13 mouse cellular contexts compared by ENCODE assay signal in the genomic region with DNA sequence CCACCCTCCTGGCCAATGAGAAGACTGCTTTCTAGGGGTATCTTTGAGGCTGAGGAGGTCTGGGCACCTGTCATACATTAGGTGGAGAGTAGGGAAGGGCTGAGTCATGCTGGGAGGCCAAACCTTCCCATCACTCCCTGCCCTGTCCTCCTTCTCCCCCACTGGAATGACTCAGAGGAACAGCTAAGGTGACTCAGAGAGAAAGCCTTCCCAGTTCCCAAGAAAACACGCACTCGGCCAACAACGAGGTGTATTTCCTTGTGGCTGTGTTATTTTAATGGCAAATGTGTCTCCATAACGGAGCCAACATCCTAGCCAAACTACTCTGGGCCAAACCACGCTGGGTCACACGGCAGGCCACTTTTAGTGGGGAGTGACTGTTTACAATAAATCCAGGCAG.
DNase-seq lines count a peak whose midpoint lies in the region; ATAC-seq and TF ChIP-seq lines count a peak whose summit lies in the region.
"Had no signal": no experiment of that assay in that cellular context is flagged by ENCODE, and none has a peak within 500 bp of the region (broad histone marks: within the 10 kb centered on the region; RNA-seq: fewer than 3 reads in every experiment).

No protein-coding gene starts in this region.

- H3K9me3 ChIP-seq in midbrain, embryonic 11.5 days (ENCODE audit: control insufficient read depth, low read length): no peaks in the 10 kb centered on the region
- no peaks in the 10 kb centered on the region for H3K9me3 ChIP-seq in midbrain, embryonic 16.5 days (replicated peaks; ENCODE audit: control insufficient read depth, low read length, poor library complexity, severe bottlenecking)
- no peaks in the 10 kb centered on the region for H3K9me3 ChIP-seq in embryonic facial prominence, embryonic 10.5 days
- H3K9me3 ChIP-seq: embryonic facial prominence, embryonic 13.5 days had no signal

- no peak overlapping the region for H3K27ac ChIP-seq in midbrain, embryonic 11.5 days (ENCODE audit: low read depth, low read length)
- no peak overlapping the region for H3K27ac ChIP-seq in midbrain, embryonic 16.5 days (ENCODE audit: low read length)
- no peak overlapping the region for H3K27ac ChIP-seq in embryonic facial prominence, embryonic 10.5 days (replicated peaks)
- no peak overlapping the region for H3K27ac ChIP-seq in thymus, adult 2 months (ENCODE audit: control insufficient read depth, insufficient read depth, low read length)
- H3K27ac ChIP-seq: embryonic facial prominence, embryonic 13.5 days; macrophage had no signal

- no peak overlapping the region for H3K9ac ChIP-seq in midbrain, embryonic 11.5 days (ENCODE audit: low read length)
- no peak overlapping the region for H3K9ac ChIP-seq in midbrain, embryonic 16.5 days (ENCODE audit: low read depth, low read length)
- H3K9ac ChIP-seq: embryonic facial prominence, embryonic 13.5 days had no signal

- WGBS in midbrain, embryonic 11.5 days: 90% methylated on average over 6 of the region's 6 CpGs
- WGBS in midbrain, embryonic 16.5 days: 88% methylated on average over 6 of the region's 6 CpGs
- 89% methylated on average over 6 of the region's 6 CpGs for WGBS in embryonic facial prominence, embryonic 10.5 days
- WGBS in thymus, adult 2 months: 85% methylated on average over 6 of the region's 6 CpGs

- H3ac ChIP-seq in myocyte (ENCODE audit: control insufficient read depth, insufficient read length): no peak overlapping the region

- no peaks in the 10 kb centered on the region for H3K36me3 ChIP-seq in midbrain, embryonic 11.5 days (ENCODE audit: control insufficient read depth, insufficient read depth, low read length)
- no peaks in the 10 kb centered on the region for H3K36me3 ChIP-seq in midbrain, embryonic 16.5 days (ENCODE audit: control insufficient read depth, insufficient read depth, low read length)
- no peaks in the 10 kb centered on the region for H3K36me3 ChIP-seq in embryonic facial prominence, embryonic 10.5 days (replicated peaks)
- no peaks in the 10 kb centered on the region for H3K36me3 ChIP-seq in myocyte (ENCODE audit: control insufficient read depth, insufficient read depth)
- no peaks in the 10 kb centered on the region for H3K36me3 ChIP-seq in thymus, adult 2 months (ENCODE audit: control insufficient read depth, insufficient read depth, low read length)
- H3K36me3 ChIP-seq: embryonic facial prominence, embryonic 13.5 days had no signal

- no peak for TF ChIP-seq CTCF in thymus, adult 2 months (IDR thresholded peaks at IDR 0.05; ENCODE audit: borderline replicate concordance, control insufficient read depth, extremely low read depth, insufficient read depth, low read length, poor library complexity)

- no peak for ATAC-seq in midbrain, embryonic 11.5 days (ENCODE audit: low FRiP score)
- no peak for ATAC-seq in midbrain, embryonic 16.5 days
- ATAC-seq: intestine, postnatal 0 days had no signal

- no peak overlapping the region for H3K4me2 ChIP-seq in midbrain, embryonic 11.5 days
- no peak overlapping the region for H3K4me2 ChIP-seq in midbrain, embryonic 16.5 days (ENCODE audit: low read length)
- peak overlapping the region; percentile 57 for H3K4me2 ChIP-seq in myocyte (ENCODE audit: low read depth)
- H3K4me2 ChIP-seq: embryonic facial prominence, embryonic 13.5 days had no signal

- no peak overlapping the region for H3K4me3 ChIP-seq in midbrain, embryonic 11.5 days (ENCODE audit: low read depth, low read length)
- no peak overlapping the region for H3K4me3 ChIP-seq in midbrain, embryonic 16.5 days (ENCODE audit: low read depth, low read length)
- no peak overlapping the region for H3K4me3 ChIP-seq in embryonic facial prominence, embryonic 10.5 days
- H3K4me3 ChIP-seq in myocyte: no peak overlapping the region
- no peak overlapping the region for H3K4me3 ChIP-seq in thymus, adult 2 months (ENCODE audit: control insufficient read depth, insufficient read depth, low read length)
- H3K4me3 ChIP-seq: embryonic facial prominence, embryonic 13.5 days had no signal

- no peaks in the 10 kb centered on the region for H3K4me1 ChIP-seq in midbrain, embryonic 11.5 days (ENCODE audit: control insufficient read depth, insufficient read depth, low read length)
- no peaks in the 10 kb centered on the region for H3K4me1 ChIP-seq in midbrain, embryonic 16.5 days (ENCODE audit: control insufficient read depth, insufficient read depth, low read length)
- peaks cover 10% of the 10 kb centered on the region; the same call in 1 of the 2 replicates for H3K4me1 ChIP-seq in embryonic facial prominence, embryonic 10.5 days
- no peaks in the 10 kb centered on the region for H3K4me1 ChIP-seq in thymus, adult 2 months (replicated peaks; ENCODE audit: control insufficient read depth, insufficient read depth, low read length)

- H3K27me3 ChIP-seq in midbrain, embryonic 11.5 days (ENCODE audit: control insufficient read depth, insufficient read depth, low read length): no peaks in the 10 kb centered on the region
- H3K27me3 ChIP-seq in midbrain, embryonic 16.5 days (ENCODE audit: control insufficient read depth, insufficient read depth, low read depth, low read length): no peaks in the 10 kb centered on the region
- peaks cover 64% of the 10 kb centered on the region for H3K27me3 ChIP-seq in embryonic facial prominence, embryonic 10.5 days (replicated peaks; ENCODE audit: low read depth, poor library complexity, severe bottlenecking)
- H3K27me3 ChIP-seq in myocyte (ENCODE audit: control insufficient read depth, insufficient read depth, insufficient read length): no peaks in the 10 kb centered on the region
- no peaks in the 10 kb centered on the region for H3K27me3 ChIP-seq in thymus, adult 2 months (ENCODE audit: control insufficient read depth, insufficient read depth, low read length)
- H3K27me3 ChIP-seq: embryonic facial prominence, embryonic 13.5 days had no signal

- H3K79me2 ChIP-seq in myocyte (ENCODE audit: control insufficient read depth, insufficient read depth): no peaks in the 10 kb centered on the region

- DNase-seq in gastrocnemius, adult 18-20 months (ENCODE audit: low spot score): peak; percentile 48
- no peak for DNase-seq in gastrocnemius, postnatal 4 days (ENCODE audit: low spot score in 2 of 2)
- peak; percentile 77 for DNase-seq in midbrain, embryonic 11.5 days (ENCODE audit: low spot score, missing footprints)
- DNase-seq in embryonic facial prominence, embryonic 10.5 days (ENCODE audit: low spot score): peak; percentile 4
- DNase-seq in thymus, adult 2 months: no peak
- no peak for DNase-seq in yolk sac, embryonic 10.5 days (ENCODE audit: low spot score)
- DNase-seq: B cell, adult 2 months; thymus, postnatal 25 days had no signal

- no peak for TF ChIP-seq POLR2A in myocyte (IDR thresholded peaks at IDR 0.05; ENCODE audit: insufficient read length, low read depth)
- no peak for TF ChIP-seq POLR2A in thymus, adult 2 months (IDR thresholded peaks at IDR 0.05; ENCODE audit: control insufficient read depth, extremely low read depth, insufficient read depth, low read length, poor library complexity)

TF ChIP-seq in myocyte, 11 proteins besides CTCF, POLR2A, EP300 and RAD21:
- TF ChIP-seq MYOD1 (IDR thresholded peaks at IDR 0.05; ENCODE audit: control insufficient read depth in 1 of 3, insufficient read length in 2 of 3, low read depth in 2 of 3) (peak in 2 of 3 experiments; percentile 24 to 56), TCF12 (IDR thresholded peaks at IDR 0.05; ENCODE audit: insufficient read depth, poor library complexity, severe bottlenecking) (no peak), REST (IDR thresholded peaks at IDR 0.05; ENCODE audit: insufficient read depth, insufficient read length) (no peak), TCF3 (IDR thresholded peaks at IDR 0.05; ENCODE audit: insufficient read length, low read depth) (no peak), SRF (IDR thresholded peaks at IDR 0.05; ENCODE audit: control insufficient read depth, insufficient read length, low read depth) (no peak), MYOG (IDR thresholded peaks at IDR 0.05; ENCODE audit: control insufficient read depth in 1 of 3, insufficient read depth in 1 of 3, insufficient read length in 2 of 3, low read depth in 2 of 3) (no peak), E2F4 (IDR thresholded peaks at IDR 0.05; ENCODE audit: insufficient read depth) (no peak), MAX (IDR thresholded peaks at IDR 0.05; ENCODE audit: low read depth) (no peak), USF1 (IDR thresholded peaks at IDR 0.05; ENCODE audit: low read depth) (no peak), CEBPB (IDR thresholded peaks at IDR 0.05; ENCODE audit: insufficient read depth, poor library complexity, severe bottlenecking) (0 out of 2 replicates have a peak, but pooled peaks have one; percentile 2), POLR2AphosphoS2 (IDR thresholded peaks at IDR 0.05; ENCODE audit: insufficient read length, low read depth) (no peak)
TF ChIP-seq in myocyte: peak in this region for 2.

Comparison
In these comparisons a context has a peak if more than half of its experiments do, and no peak if none do; other contexts are left out.
1. DNase-seq: peak in gastrocnemius, adult 18-20 months (single experiment), midbrain, embryonic 11.5 days (single experiment) and embryonic facial prominence, embryonic 10.5 days (single experiment); none in gastrocnemius, postnatal 4 days (0 of 2), thymus, adult 2 months (single experiment) and yolk sac, embryonic 10.5 days (single experiment).